Mouse (Mus musculus): ENCODE measurements around the gene Xlr4a. TPM values are rescaled to one million over a fixed set of nuclear protein-coding genes. Genes with fewer than 3 reads are reported as not detected.
"Not testable (repeated sequence)": the region's sequence is repeated elsewhere in the genome, so short reads cannot be mapped to it uniquely, and the experiment has no call there.

Xlr4a gene
- polyA plus RNA-seq (2012; rRNA removed): 0.18 and 0.99 TPM in 2 replicates

- DNase-seq (ENCODE audit: extremely low spot score in 1 of 2, low spot score in 1 of 2): not testable (repeated sequence)
Observed at GRCm38 (mm10) chrX:73082267-73083055, at the start of gene Xlr4a. Gene Xlr4a, minus strand, starts transcription at chrX:73082478.

- not testable (repeated sequence) for DNase-seq (ENCODE audit: extremely low spot score in 1 of 2, low spot score in 1 of 2)
Observed at GRCm38 (mm10) chrX:73122859-73123829, 40.9 kb upstream of the Xlr4a start.

- not testable (repeated sequence) for DNase-seq (ENCODE audit: extremely low spot score in 1 of 2, low spot score in 1 of 2)
Observed at GRCm38 (mm10) chrX:73116747-73117146, 34.5 kb upstream of the Xlr4a start, which contains the start of gene Gm14685. Gene Gm14685, plus strand, starts transcription at chrX:73117047.

- not testable (repeated sequence) for DNase-seq (ENCODE audit: extremely low spot score in 1 of 2, low spot score in 1 of 2)
Observed at GRCm38 (mm10) chrX:73096941-73097508, 14.7 kb upstream of the Xlr4a start, which contains the start of gene Xlr3a. Gene Xlr3a, minus strand, starts transcription at chrX:73097095.

- DNase-seq (ENCODE audit: extremely low spot score in 1 of 2, low spot score in 1 of 2): not testable (repeated sequence)
Observed at GRCm38 (mm10) chrX:73066765-73067312, 15.4 kb downstream of the Xlr4a start.

- DNase-seq (ENCODE audit: extremely low spot score in 1 of 2, low spot score in 1 of 2): no peak
Observed at GRCm38 (mm10) chrX:73064415-73064793, 17.9 kb downstream of the Xlr4a start, which contains the start of gene Pnma3. Gene Pnma3, plus strand, starts transcription at chrX:73064787.

- peak in 1 of 2 experiments; percentile 9 for DNase-seq (ENCODE audit: extremely low spot score in 1 of 2, low spot score in 1 of 2)
Observed at GRCm38 (mm10) chrX:73063512-73064414, 18.5 kb downstream of the Xlr4a start.

- no peak for DNase-seq (ENCODE audit: extremely low spot score in 1 of 2, low spot score in 1 of 2)
Observed at GRCm38 (mm10) chrX:73062323-73062722, 20.0 kb downstream of the Xlr4a start.

GRCm38 (mm10) chrX:73061528-73061927 lies 20.8 kb downstream of the Xlr4a start:
- DNase-seq (ENCODE audit: extremely low spot score in 1 of 2, low spot score in 1 of 2): no peak

- DNase-seq (ENCODE audit: extremely low spot score in 1 of 2, low spot score in 1 of 2): peak; percentile 89 to 97
Observed at GRCm38 (mm10) chrX:73053860-73054563, 28.3 kb downstream of the Xlr4a start.

- no peak for DNase-seq (ENCODE audit: extremely low spot score in 1 of 2, low spot score in 1 of 2)
Observed at GRCm38 (mm10) chrX:73039666-73040065, 42.6 kb downstream of the Xlr4a start.

GRCm38 (mm10) chrX:73038831-73039230 lies 43.4 kb downstream of the Xlr4a start:
- DNase-seq (ENCODE audit: extremely low spot score in 1 of 2, low spot score in 1 of 2): no peak

- DNase-seq (ENCODE audit: extremely low spot score in 1 of 2, low spot score in 1 of 2): no peak
Observed at GRCm38 (mm10) chrX:73037003-73037402, 45.3 kb downstream of the Xlr4a start, which contains the start of gene Pnma5. Gene Pnma5, minus strand, starts transcription at chrX:73037103.

Other genes starting within 250 kb of the Xlr4a start
- 51.8 and 56.0 TPM in 2 replicates for gene Cetn2, start 164.1 kb downstream of the Xlr4a start, polyA plus RNA-seq (2012; rRNA removed)
- gene Nsdhl, start 163.9 kb downstream of the Xlr4a start, polyA plus RNA-seq (2012; rRNA removed): 28.8 TPM in 2 replicates
- gene Zfp185, start 95.1 kb downstream of the Xlr4a start, polyA plus RNA-seq (2012; rRNA removed): 0.44 and 0.72 TPM in 2 replicates
- gene Pnma5, start 45.4 kb downstream of the Xlr4a start, polyA plus RNA-seq (2012; rRNA removed): 0.25 and 0.30 TPM in 2 replicates
- gene Pnma3, start 17.7 kb downstream of the Xlr4a start, polyA plus RNA-seq (2012; rRNA removed): 14.2 and 19.4 TPM in 2 replicates
- gene Xlr3a, start 14.6 kb upstream of the Xlr4a start, polyA plus RNA-seq (2012; rRNA removed): 1.6 and 2.1 TPM in 2 replicates
- 0.32 and 0.46 TPM in 2 replicates for gene Gm14685, start 34.6 kb upstream of the Xlr4a start, polyA plus RNA-seq (2012; rRNA removed)
- gene Xlr5b, start 66.3 kb upstream of the Xlr4a start, polyA plus RNA-seq (2012; rRNA removed): not detected in 2 replicates
- 0.32 and 0.42 TPM in 2 replicates for gene DXBay18, start 67.0 kb upstream of the Xlr4a start, polyA plus RNA-seq (2012; rRNA removed)
- not detected in 2 replicates for gene Spin2d, start 94.5 kb upstream of the Xlr4a start, polyA plus RNA-seq (2012; rRNA removed)
- gene Xlr3b, start 109.7 kb upstream of the Xlr4a start, polyA plus RNA-seq (2012; rRNA removed): 3.8 and 6.8 TPM in 2 replicates
- gene Xlr4b, start 131.9 kb upstream of the Xlr4a start, polyA plus RNA-seq (2012; rRNA removed): 0.92 and 1.8 TPM in 2 replicates
- gene F8a, start 145.8 kb upstream of the Xlr4a start, polyA plus RNA-seq (2012; rRNA removed): 14.7 and 16.6 TPM in 2 replicates
- 0.12 and 0.40 TPM in 2 replicates for gene Xlr4c, start 160.7 kb upstream of the Xlr4a start, polyA plus RNA-seq (2012; rRNA removed)
- 0.06 TPM in 1 of 2 replicates, not detected in the other for gene Xlr3c, start 182.9 kb upstream of the Xlr4a start, polyA plus RNA-seq (2012; rRNA removed)
- 0.13 TPM in 1 of 2 replicates, not detected in the other for gene Xlr5a, start 210.5 kb upstream of the Xlr4a start, polyA plus RNA-seq (2012; rRNA removed)
- not detected in 2 replicates for gene Xlr5c, start 210.5 kb upstream of the Xlr4a start, polyA plus RNA-seq (2012; rRNA removed)